Mouse (Mus musculus) heart, embryonic 16.5 days (tissue): Measurements from ENCODE around the gene Senp3. TPM values are rescaled to one million over a fixed set of nuclear protein-coding genes. Genes with fewer than 3 reads are reported as not detected.
"Not testable (repeated sequence)": the region's sequence is repeated elsewhere in the genome, so short reads cannot be mapped to it uniquely, and the experiment has no call there.

Experiments used
- ATAC-seq: fragments of 200-750 bp; cut with Nextera tagmentation; replicated peaks from 2 replicates; pipeline ENCODE4 v1.8.0; 2017; ENCODE audit warnings: moderate number of reproducible peaks; ENCODE audit not compliant: insufficient read depth, low FRiP score; ENCODE audit errors: extremely low read depth
- H3K27ac ChIP-seq: fragments of 300-500 bp; sonication (generic); 2 replicates; pipeline ENCODE4 v1.5.1; 2014; ENCODE audit warnings: mild to moderate bottlenecking, low read length, control low read depth, moderate library complexity
- H3K27me3 ChIP-seq: fragments of 300-500 bp; sonication (generic); 2 replicates; pipeline ENCODE4 v1.6.1; 2014; ENCODE audit warnings: low read length, mixed read lengths; ENCODE audit not compliant: control insufficient read depth, insufficient read depth
- H3K36me3 ChIP-seq: fragments of 300-500 bp; sonication (generic); 2 replicates; pipeline ENCODE4 v1.6.1; 2014; ENCODE audit not compliant: control insufficient read depth, insufficient read depth
- H3K4me1 ChIP-seq: fragments of 300-500 bp; sonication (generic); 2 replicates; pipeline ENCODE4 v1.6.1; 2014; ENCODE audit warnings: low read length, mixed read lengths; ENCODE audit not compliant: control insufficient read depth, insufficient read depth
- H3K4me2 ChIP-seq: fragments of 300-500 bp; sonication (generic); 2 replicates; pipeline ENCODE4 v1.6.1; 2014; ENCODE audit warnings: low read depth, mild to moderate bottlenecking, control low read depth, low read length
- H3K4me3 ChIP-seq: fragments of 300-500 bp; sonication (generic); 2 replicates; pipeline ENCODE4 v1.5.1; 2014; ENCODE audit warnings: mild to moderate bottlenecking, control low read depth, low read length
- H3K9ac ChIP-seq: fragments of 300-500 bp; sonication (generic); 2 replicates; pipeline ENCODE4 v1.6.1; 2014; ENCODE audit warnings: low read length, control low read depth
- H3K9me3 ChIP-seq: fragments of 300-500 bp; sonication (generic); replicated peaks from 2 replicates; pipeline ENCODE4 v1.6.1; 2016; ENCODE audit warnings: low read length; ENCODE audit not compliant: control insufficient read depth
- WGBS: fragments of 180-500 bp; shearing (Covaris S2); extraction: QIAGEN DNeasy Blood & Tissue Kit; methylation state at CpG from one replicate; pipeline ENCODE4 v1.1.7; 2014; 5-methylcytosine and 5-hydroxymethylcytosine counted together
- polyA plus RNA-seq: library from polyadenylated mRNA; unstranded; fragments of >200 nt; fragmentation: Nextera tagmentation; extraction: Ambion mirVana; gene quantifications from 2 replicates; pipeline ENCODE4 v1.2.1, GENCODE M21; 2015

The Senp3 gene
- 55.8 and 58.0 TPM in 2 replicates for polyA plus RNA-seq

- H3K4me1 ChIP-seq = peaks cover 31% of the 10 kb centered on the region
- WGBS = under 1% methylated on average over 78 of the region's 80 CpGs
- peak within 1 kb of the TSS; percentile 88 for H3K9ac ChIP-seq
- no peaks in the 10 kb centered on the region for H3K9me3 ChIP-seq
- no peaks in the 10 kb centered on the region for H3K27me3 ChIP-seq
- H3K4me3 ChIP-seq = peak within 1 kb of the TSS; percentile 90
- peak within 1 kb of the TSS; percentile 78 for H3K4me2 ChIP-seq
- peak within 1 kb of the TSS; percentile 97 for H3K27ac ChIP-seq
- peaks cover 23% of the 10 kb centered on the region for H3K36me3 ChIP-seq
- ATAC-seq = peak; percentile 93
Measured at GRCm38 (mm10) chr11:69681314-69682208, at the start of gene Senp3. TSS of gene Senp3 (minus strand) at chr11:69682084.

GRCm38 (mm10) chr11:69731408-69731807 lies 49.5 kb upstream of the Senp3 start:
- not testable (repeated sequence) for H3K4me2 ChIP-seq, H3K9me3 ChIP-seq, H3K27ac ChIP-seq, H3K27me3 ChIP-seq, H3K4me1 ChIP-seq, ATAC-seq, H3K4me3 ChIP-seq, H3K9ac ChIP-seq
- peaks cover 20% of the 10 kb centered on the region for H3K36me3 ChIP-seq
- 81% methylated on average over 3 of the region's 3 CpGs for WGBS

GRCm38 (mm10) chr11:69729063-69729462 lies 47.2 kb upstream of the Senp3 start:
- Histone ChIP-seq H3K4me3 (no peak overlapping the region), H3K9me3 (no peaks in the 10 kb centered on the region), H3K27ac (no peak overlapping the region), H3K27me3 (no peaks in the 10 kb centered on the region), H3K4me1 (no peaks in the 10 kb centered on the region), H3K36me3 (peaks cover 2% of the 10 kb centered on the region; the same call in 1 of the 2 replicates), H3K4me2 (no peak overlapping the region), H3K9ac (no peak overlapping the region)
- WGBS = 22% methylated on average over 3 of the region's 3 CpGs
- ATAC-seq = no peak

- H3K27ac ChIP-seq = no peak overlapping the region
- H3K36me3 ChIP-seq = no peaks in the 10 kb centered on the region
- H3K4me2 ChIP-seq = no peak overlapping the region
- H3K27me3 ChIP-seq = no peaks in the 10 kb centered on the region
- no peak overlapping the region for H3K4me3 ChIP-seq
- no peak overlapping the region for H3K9ac ChIP-seq
- 28% methylated on average over 5 of the region's 5 CpGs for WGBS
- ATAC-seq = no peak; the same call in 1 of the 2 replicates
- H3K9me3 ChIP-seq = no peaks in the 10 kb centered on the region
- no peaks in the 10 kb centered on the region for H3K4me1 ChIP-seq
Measured at GRCm38 (mm10) chr11:69725951-69726350, 44.1 kb upstream of the Senp3 start.

GRCm38 (mm10) chr11:69723074-69723473 lies 41.2 kb upstream of the Senp3 start:
- H3K4me2 ChIP-seq = no peak overlapping the region
- H3K9me3 ChIP-seq = no peaks in the 10 kb centered on the region
- no peaks in the 10 kb centered on the region for H3K27me3 ChIP-seq
- H3K4me1 ChIP-seq = no peaks in the 10 kb centered on the region
- H3K36me3 ChIP-seq = no peaks in the 10 kb centered on the region
- WGBS = 52% methylated on average over 2 of the region's 2 CpGs
- no peak overlapping the region for H3K9ac ChIP-seq
- no peak overlapping the region for H3K27ac ChIP-seq
- H3K4me3 ChIP-seq = no peak overlapping the region
- no peak for ATAC-seq

GRCm38 (mm10) chr11:69720852-69721251 lies 39.0 kb upstream of the Senp3 start:
- ATAC-seq = no peak
- Histone ChIP-seq H3K4me3 (no peak overlapping the region), H3K9ac (no peak overlapping the region), H3K4me1 (peaks cover 3% of the 10 kb centered on the region), H3K9me3 (no peaks in the 10 kb centered on the region), H3K27me3 (no peaks in the 10 kb centered on the region), H3K36me3 (no peaks in the 10 kb centered on the region), H3K27ac (no peak overlapping the region), H3K4me2 (no peak overlapping the region)
- WGBS = 79% methylated on average over 6 of the region's 6 CpGs

GRCm38 (mm10) chr11:69719423-69719822 lies 37.5 kb upstream of the Senp3 start:
- no peak for ATAC-seq
- Histone ChIP-seq H3K4me3 (no peak overlapping the region), H3K27ac (no peak overlapping the region), H3K4me1 (peaks cover 5% of the 10 kb centered on the region), H3K4me2 (no peak overlapping the region), H3K9ac (no peak overlapping the region), H3K9me3 (no peaks in the 10 kb centered on the region; the same call in 1 of the 2 replicates), H3K27me3 (no peaks in the 10 kb centered on the region), H3K36me3 (no peaks in the 10 kb centered on the region)
- 65% methylated on average over 6 of the region's 6 CpGs for WGBS

GRCm38 (mm10) chr11:69718661-69719060 lies 36.8 kb upstream of the Senp3 start:
- H3K27me3 ChIP-seq = no peaks in the 10 kb centered on the region
- peaks cover 5% of the 10 kb centered on the region for H3K4me1 ChIP-seq
- 35% methylated on average over 15 of the region's 15 CpGs for WGBS
- H3K4me2 ChIP-seq = peak overlapping the region; percentile 15; the same call in 1 of the 2 replicates
- H3K27ac ChIP-seq = no peak overlapping the region
- H3K36me3 ChIP-seq = no peaks in the 10 kb centered on the region
- no peak overlapping the region for H3K4me3 ChIP-seq
- no peak for ATAC-seq
- H3K9me3 ChIP-seq = no peaks in the 10 kb centered on the region; the same call in 1 of the 2 replicates
- no peak overlapping the region for H3K9ac ChIP-seq

- Histone ChIP-seq H3K27ac (no peak overlapping the region), H3K4me3 (no peak overlapping the region), H3K9me3 (no peaks in the 10 kb centered on the region; the same call in 1 of the 2 replicates), H3K36me3 (no peaks in the 10 kb centered on the region), H3K4me1 (peaks cover 5% of the 10 kb centered on the region), H3K27me3 (no peaks in the 10 kb centered on the region), H3K9ac (no peak overlapping the region), H3K4me2 (no peak overlapping the region)
- 72% methylated on average over 4 of the region's 4 CpGs for WGBS
- ATAC-seq = no peak
Measured at GRCm38 (mm10) chr11:69716953-69717352, 35.1 kb upstream of the Senp3 start.
